Mouse (Mus musculus) brain, embryonic 18.5 days (tissue): ENCODE results near the gene Dscaml1.

ENCODE experiments used
- DNase-seq: peaks from one replicate; pipeline ENCODE4 v3.0.0-alpha.2; 2012; ENCODE audit warnings: low read depth, low spot score

Dscaml1 gene

GRCm38 (mm10) chr9:45426456-45426855, at the start of gene Dscaml1:
Gene Dscaml1, plus strand, starts transcription at chr9:45426628.
- no peak for DNase-seq

- DNase-seq, result no peak
Observed at GRCm38 (mm10) chr9:45376883-45377282, 49.5 kb upstream of the Dscaml1 start.

DNA sequence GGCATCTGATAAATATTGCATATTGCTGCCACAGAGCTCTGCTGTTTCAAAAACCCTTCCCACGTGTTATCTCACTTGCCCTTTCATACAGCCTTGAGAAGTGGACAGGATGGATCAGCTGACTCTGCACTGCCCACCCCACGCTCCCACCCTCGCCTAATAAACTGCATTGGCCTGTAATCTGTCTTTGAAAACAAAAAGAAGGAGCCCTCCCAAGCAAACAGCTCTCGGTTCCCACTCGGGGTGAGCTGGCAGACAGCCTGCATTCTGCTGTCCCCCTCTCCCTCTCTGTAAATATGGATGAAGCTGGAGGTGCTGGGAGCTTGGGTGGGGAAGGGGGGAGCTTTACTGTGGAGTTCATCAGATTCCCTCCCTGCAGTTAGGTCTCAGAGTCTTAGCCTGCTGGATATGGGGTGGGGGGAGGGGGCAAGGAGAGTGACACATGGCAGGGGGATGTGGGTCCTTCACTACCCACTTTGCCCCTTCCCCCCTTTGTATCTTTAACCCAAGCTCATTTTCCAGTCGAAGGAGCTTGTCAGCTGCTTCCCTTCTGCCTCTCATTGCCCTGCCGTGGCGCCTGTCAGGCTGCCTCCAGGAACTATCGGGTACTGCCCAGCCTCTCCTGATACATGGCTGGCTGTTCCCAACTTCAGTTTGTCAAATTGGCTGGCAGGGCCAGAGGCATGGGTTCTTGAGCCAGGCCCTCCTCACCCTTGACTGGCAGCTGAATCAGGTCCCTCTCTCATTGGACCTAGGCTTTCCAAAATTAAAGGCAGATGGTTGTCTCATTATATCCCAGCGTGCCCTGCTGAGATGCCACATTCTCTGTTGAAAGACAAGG, 45.8 kb upstream of the Dscaml1 start:
- DNase-seq, result peak; percentile 22

DNA sequence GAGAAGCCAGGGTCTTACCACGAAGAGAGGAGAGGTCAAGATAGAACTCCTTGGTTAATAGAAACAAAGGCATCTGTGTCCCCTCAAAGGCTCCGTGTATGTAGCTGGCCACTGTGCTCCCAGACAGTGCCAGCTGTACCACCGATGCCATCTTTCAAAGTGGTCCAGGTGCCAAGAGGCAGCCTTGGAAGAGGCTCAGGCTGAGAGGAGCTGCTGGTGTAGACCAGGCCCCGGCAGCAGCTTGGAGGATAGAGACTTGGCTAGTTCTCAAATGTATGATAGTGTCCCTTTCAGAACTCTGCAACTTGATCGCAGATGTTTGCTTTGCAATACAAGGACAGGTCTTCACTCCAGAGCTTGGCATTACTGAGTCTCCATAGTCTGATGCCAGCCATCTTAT, 44.1 kb upstream of the Dscaml1 start:
- DNase-seq, result peak; percentile 20

DNA sequence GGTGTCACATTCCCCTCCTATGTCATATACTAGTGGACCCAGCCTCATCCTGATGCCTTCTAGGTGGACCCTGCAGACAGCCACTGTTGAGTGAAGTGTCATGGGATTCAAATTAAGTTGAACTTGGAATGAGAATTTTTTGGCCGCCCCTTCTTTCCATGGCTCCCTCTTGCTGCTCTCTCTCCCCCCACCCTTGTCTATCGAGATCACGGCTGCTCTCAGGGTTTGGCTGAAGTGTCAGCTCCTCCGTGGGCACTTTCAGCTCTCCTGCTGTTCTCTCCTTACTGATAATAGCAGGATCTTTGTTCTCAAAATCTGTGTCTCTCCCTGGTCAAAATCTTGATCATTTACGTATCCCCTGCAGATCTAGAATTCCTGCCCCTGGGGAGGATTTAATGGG, 43.6 kb upstream of the Dscaml1 start:
- no peak for DNase-seq

GRCm38 (mm10) chr9:45383883-45384282, 42.5 kb upstream of the Dscaml1 start:
- DNase-seq, result no peak

- DNase-seq, result no peak
Observed at GRCm38 (mm10) chr9:45386698-45387097, 39.7 kb upstream of the Dscaml1 start.

- no peak for DNase-seq
Observed at GRCm38 (mm10) chr9:45388385-45388994, 37.9 kb upstream of the Dscaml1 start.

DNA sequence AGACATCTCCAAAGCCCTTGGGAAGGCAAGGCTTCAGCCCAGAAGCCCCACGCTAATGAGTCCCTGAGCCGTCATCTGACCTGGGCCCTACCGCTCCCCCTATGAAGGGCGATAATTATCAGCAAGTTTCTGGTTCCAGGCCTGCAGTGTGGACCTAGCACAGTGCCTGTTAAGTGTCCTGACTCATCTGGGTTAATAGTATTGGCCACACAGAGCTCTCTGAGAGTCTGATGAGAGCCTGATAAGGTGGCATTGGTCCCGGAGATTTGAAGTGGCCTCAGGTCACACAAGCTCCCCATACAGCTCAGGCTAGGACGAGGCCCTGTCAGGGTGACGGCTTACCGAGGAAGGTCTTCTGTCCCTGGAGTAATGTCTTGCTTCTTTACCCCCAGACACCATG, 36.8 kb upstream of the Dscaml1 start:
- DNase-seq, result no peak

DNA sequence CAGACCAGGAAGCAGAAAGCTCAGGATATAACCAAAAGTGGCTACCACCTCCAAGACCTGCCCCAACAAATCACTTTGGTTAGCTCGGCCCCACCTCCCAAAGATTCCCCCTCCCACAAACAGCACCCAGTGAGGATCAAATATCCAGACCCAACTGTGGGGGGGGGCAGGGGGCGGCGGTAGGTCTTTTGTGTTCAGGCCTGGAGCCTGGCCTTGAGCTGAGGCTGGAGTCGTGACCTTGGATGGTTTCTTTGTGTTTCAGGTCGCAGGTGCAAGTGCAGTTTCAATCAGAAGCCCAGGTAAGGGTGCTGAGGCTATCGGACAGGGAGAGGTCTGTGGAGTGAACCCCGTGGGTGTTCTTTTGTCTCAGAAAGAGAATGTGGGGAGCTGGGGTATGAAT, 35.1 kb upstream of the Dscaml1 start:
- no peak for DNase-seq

DNA sequence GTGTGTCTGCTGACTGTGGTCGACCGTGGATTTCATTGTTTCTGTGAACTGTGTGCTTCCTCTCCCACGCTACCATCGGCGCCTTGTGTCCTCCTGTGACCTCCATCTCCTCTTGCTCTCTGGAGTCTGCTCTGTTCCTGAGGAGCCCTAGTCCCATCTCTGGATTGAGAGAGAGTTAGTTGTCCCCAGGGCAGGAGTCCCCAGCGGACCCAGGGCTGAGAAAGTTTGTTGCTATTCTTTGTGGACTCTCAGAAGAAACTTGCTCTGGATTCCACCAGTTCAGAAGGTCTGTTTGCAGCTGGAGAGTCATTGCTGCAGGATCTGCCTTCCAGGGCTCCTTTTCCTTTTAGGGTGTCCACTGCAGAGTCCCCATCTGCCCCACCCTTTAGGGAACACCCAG, 31.2 kb upstream of the Dscaml1 start:
- no peak for DNase-seq

DNA sequence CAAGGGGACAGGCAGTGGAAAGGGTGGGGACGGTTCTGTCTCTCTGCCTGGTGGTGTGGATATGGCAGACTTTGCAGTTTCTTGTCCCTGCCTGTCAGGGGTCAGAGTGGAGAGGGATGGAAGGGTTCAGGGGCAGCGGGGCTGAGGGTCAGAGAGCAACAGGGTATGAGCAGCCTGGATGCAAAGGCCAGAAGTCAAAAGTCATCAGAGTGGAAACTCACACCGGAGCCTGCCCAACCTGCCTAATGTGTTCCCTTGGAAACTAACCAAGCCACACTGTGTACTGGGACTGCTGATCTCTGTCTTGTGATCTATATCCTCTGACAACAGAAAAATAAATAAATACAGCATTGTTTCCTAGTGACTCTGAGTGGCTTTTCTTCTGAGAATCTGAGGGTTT, 30.6 kb upstream of the Dscaml1 start:
- no peak for DNase-seq

DNA sequence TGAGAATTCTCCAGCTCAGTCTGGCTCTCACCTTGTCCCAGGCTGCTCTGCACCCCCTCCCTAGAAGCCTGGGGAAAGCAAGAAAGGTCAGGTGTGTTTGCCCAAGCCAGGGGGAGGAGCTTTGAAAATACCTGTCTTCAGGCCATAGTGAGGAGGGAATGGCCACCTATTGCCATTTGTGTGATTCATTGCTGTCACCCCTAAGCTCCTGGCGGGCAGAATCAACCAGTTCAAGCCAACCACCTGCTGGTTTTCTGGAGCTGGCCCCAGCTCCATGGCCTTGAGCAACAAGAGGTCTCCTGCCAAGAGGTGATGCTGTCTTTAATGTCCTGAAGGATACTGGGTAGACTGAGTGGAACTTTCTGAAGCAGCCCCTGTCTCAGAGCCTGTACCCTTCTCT, 28.1 kb upstream of the Dscaml1 start:
- no peak for DNase-seq

DNA sequence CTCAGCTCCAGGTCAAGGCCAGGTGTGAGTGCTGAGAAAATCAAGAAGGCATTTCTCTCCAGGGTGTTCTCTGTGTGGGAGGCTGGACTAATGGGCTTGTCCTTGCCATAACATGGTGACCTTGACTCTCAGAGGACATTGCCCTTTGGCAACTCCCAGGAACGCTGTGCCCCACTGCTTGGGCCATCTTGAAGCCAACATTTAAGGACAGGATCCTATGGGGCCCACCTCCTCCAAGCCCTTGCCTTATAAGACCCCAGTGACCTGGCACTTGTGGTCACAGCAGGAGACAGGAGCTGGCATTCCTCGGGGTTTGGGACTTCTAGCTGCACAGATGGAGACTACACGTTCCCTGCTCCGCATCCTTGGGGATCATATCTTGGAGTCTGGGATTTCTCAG, 27.0 kb upstream of the Dscaml1 start, which contains the start of gene Fxyd2:
TSS of gene Fxyd2 (plus strand) at position 236 of the 400 bp plus-strand sequence.
- no peak for DNase-seq

- DNase-seq, result no peak
Observed at GRCm38 (mm10) chr9:45401851-45402250, 24.6 kb upstream of the Dscaml1 start.

DNA sequence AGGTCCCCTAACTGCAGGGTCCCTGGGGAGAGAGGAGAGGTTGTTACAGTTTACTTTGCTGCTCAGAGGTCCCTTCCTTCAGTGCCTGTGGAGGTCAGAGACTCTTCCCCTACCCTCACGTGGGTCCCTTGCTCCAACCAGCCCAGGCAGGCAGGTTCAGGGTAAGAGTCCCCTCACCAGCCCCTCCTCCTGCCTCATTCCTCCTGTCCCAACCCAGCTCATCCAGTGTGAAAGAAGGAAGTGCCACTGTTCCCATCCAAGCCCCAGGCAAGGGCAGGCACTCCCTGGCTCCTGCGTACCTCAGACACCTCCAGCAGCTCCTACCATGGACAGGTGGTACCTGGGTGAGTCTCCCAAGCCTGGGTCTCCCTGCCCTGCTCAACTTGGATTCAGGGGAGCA, 23.5 kb upstream of the Dscaml1 start:
- no peak for DNase-seq

DNA sequence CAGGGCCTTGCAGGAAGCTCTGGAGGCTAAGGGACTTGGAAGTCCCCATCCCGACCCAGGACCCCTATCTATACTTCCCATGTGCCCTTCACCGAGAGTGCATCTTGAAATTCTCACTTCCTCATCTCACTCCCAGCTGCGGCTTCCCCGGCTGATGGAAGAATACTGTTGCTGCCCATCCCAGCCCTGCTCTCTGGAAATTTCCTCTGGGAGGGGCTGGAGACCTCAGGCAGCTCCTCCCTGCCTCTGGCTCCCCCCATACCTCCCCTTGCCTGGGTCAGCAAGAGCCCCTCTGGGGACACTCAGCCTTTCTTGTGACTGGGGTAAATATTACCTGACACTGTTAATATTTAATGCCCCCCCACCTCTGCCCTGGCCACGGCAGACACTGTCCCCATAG, 20.7 kb upstream of the Dscaml1 start:
- DNase-seq, result no peak

DNA sequence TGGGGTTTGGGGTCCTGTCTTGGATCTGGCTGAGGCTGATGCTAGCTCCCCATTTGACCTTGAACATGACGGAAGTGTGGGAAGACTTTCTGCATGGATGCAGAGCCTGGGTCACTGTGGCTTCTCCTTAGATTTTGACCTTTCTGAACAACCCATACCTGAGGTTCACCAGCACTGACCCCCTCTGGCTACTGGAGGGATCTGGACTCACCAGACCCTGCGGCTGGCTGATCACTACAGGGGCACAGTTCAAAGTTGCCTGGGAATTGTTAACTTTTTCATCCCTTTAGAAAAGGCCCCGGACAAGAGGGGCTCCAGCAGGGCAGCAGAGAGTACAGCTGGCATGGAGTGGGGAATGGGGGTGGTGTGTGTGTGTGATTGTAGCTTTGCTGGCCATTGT, 19.6 kb upstream of the Dscaml1 start:
- DNase-seq, result no peak

GRCm38 (mm10) chr9:45407706-45408675, 18.4 kb upstream of the Dscaml1 start:
- DNase-seq, result no peak

- DNase-seq, result no peak
Observed at GRCm38 (mm10) chr9:45410193-45410592, 16.2 kb upstream of the Dscaml1 start.

GRCm38 (mm10) chr9:45410614-45411013, 15.8 kb upstream of the Dscaml1 start:
- DNase-seq, result no peak

DNA sequence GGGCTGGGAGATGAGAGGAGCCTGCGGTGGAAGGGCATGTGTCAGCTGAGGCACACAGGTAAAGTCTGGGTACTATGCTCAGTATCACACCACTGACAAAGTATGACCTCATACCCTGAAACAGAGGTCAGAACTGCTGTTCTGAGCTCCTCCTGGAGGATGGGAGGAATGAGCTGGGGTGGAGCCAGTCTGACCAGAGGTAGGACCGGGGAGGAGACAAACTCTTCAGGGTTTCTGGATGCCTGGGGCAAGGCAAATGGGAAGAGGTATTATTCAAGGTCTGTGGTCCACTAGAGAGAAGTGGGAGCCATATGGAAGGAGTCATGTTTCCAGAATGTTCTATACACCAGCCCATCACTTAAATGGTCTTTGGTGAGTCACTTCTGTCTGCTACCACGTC, 15.3 kb upstream of the Dscaml1 start:
- DNase-seq, result no peak
